Mouse (Mus musculus) MN1 (cell line): ENCODE results near the gene Cd82.
A peak's percentile ranks its signal among the peaks of the same experiment; 100 is the strongest.

Source experiments
- DNase-seq: peaks from one replicate; pipeline ENCODE4 v3.0.0-alpha.2; 2016; ENCODE audit warnings: low spot score

Cd82 gene

GRCm38 (mm10) chr2:93415281-93415680, 47.7 kb downstream of the Cd82 start:
- DNase-seq, result no peak

DNA sequence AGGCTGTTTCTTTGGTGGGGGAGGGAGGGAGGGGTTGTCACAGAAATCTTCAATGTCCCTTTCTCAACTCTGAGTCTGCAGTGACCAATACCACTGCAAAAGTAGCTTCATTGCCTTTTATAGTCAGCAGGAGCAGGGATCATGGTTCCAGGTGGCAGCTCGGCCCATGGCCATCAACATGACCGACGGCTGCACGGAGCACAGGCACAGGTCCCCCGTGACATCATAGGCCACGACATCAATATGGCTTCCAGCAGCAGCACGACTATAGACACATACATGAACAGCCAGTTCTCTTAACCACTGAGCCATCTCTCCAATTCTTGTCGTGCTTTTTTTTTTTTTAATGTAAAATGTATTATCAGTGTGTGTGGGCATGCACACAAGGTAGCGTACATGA, 48.8 kb downstream of the Cd82 start:
- no peak for DNase-seq

GRCm38 (mm10) chr2:93413367-93414014, 49.4 kb downstream of the Cd82 start:
- peak; percentile 54 for DNase-seq

- no peak for DNase-seq
Observed at GRCm38 (mm10) chr2:93412101-93412500, 50.8 kb downstream of the Cd82 start.

- DNase-seq, result no peak
Observed at GRCm38 (mm10) chr2:93410899-93411570, 51.9 kb downstream of the Cd82 start.

GRCm38 (mm10) chr2:93405017-93405425, 57.9 kb downstream of the Cd82 start:
- DNase-seq, result peak; percentile 90

GRCm38 (mm10) chr2:93404169-93404568, 58.8 kb downstream of the Cd82 start:
- DNase-seq, result no peak

GRCm38 (mm10) chr2:93403267-93403666, 59.7 kb downstream of the Cd82 start:
- DNase-seq, result no peak

- no peak for DNase-seq
Observed at GRCm38 (mm10) chr2:93391198-93391597, 71.7 kb downstream of the Cd82 start.

- DNase-seq, result no peak
Observed at GRCm38 (mm10) chr2:93390170-93390926, 72.6 kb downstream of the Cd82 start.

DNA sequence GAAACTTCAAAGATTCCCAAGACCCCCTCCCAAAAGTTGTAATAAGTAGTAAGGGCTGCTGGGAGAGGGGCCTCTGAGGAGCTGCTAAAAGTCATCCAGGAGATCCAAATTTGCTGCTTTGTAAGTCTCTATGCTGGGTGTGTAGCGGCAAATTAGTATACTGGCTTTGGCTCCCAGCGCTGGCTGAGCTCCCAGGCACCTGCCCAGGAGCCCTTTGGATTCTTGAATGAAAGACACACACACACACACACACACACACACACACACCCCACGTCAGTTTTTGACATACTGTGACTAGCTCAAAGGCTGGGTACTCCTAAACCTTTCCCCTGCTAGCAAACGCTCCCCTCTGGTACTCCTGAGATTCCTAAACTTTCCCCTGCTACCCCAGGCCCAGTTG, 76.0 kb downstream of the Cd82 start:
- no peak for DNase-seq

DNA sequence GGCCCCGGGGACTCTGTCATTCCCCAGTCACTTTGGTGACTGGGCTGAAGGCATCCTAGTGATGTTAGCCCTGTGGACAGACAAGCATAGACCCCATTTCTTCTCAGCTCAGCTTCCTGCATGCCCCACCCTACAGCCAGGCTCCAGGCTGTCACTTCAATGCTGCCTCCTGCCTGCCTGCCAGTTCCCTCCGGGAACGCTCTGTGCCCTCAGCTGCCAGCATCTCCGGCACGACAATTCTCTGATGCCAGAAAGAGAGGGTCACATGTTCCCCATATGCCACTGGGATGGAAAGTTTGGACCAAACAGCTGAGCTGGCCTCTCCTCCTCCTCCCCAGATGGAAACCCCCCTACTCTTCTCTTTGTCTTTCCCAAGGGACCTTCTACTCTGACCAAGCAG, 79.1 kb downstream of the Cd82 start:
- no peak for DNase-seq

DNA sequence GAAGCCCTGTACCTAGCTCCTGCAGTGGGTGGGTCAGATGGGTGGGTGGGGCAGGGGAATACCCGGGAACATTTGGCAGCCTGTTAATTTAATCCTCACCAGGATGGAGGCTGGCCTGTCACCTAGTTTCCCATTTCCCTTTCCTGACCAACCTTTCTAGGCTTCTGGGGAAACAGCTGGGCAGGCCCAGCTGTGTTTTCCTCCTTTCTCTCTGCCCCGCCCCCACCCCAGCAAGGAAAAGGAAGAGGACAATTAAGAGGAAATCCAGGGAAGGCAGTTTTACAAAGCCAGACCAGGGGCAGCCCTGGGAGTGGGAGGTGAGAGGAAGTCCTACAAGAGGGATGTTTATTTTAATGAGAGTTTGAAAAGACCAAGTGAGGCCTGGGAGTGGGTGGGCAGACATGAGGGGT, 82.3 kb downstream of the Cd82 start:
- no peak for DNase-seq

- peak; percentile 58 for DNase-seq
Observed at GRCm38 (mm10) chr2:93377797-93378196, 85.1 kb downstream of the Cd82 start.

GRCm38 (mm10) chr2:93377157-93377556, 85.8 kb downstream of the Cd82 start:
- DNase-seq, result no peak

DNA sequence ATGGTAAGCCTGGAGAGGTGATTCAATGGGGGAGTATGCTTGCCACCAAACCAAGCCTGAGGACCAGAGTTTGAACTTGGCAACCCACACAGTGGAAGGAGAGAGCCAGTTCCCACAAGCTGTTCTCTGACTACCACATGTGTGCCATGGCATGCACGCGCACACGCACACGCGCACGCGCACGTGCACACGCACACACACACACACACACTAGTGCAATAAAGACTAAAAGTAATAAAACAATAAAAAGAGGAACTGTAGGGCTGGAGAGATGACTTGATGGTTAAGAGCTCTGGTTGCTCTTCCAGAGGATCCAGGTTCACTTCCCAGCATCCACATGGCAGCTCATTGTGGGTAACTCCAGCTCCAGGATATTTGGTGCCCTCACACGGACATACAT, 90.1 kb downstream of the Cd82 start:
- DNase-seq, result peak; percentile 17

DNA sequence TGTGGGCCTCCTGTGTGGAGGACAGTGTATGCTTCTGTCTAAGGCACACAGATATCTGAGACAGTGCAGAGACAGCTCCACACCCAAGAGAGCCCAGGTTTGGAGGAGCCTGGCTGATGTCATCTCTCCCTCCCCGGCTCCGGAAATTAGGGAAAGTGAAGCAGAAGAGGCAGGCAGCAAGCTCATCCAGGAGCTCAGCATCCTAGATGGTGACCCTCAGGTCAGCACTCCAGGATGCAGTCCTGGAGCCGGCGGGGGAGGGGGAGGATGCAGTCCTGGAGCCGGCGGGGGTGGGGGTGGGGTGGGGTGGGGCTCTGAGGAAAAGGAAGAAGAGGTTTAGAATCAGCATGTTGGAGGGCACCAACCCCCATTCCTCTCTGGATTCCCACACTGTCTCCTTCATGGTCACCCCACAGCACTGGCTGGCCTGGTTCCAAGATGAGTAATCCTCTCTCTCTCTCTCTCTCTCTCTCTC, 90.8 kb downstream of the Cd82 start:
- DNase-seq, result peak; percentile 66
